Mouse (Mus musculus) forebrain, postnatal 0 days (tissue): ENCODE data around the gene Rln3. TPM values are rescaled to one million over a fixed set of nuclear protein-coding genes. Genes with fewer than 3 reads are reported as not detected.
A peak's percentile ranks its signal among the peaks of the same experiment; 100 is the strongest.

Experiments
- ATAC-seq: fragments of 200-750 bp; cut with Nextera tagmentation; 2 replicates; pipeline ENCODE4 v1.8.0; 2017; ENCODE audit warnings: mild to moderate bottlenecking, moderate library complexity
- DNase-seq: peaks from one replicate; pipeline ENCODE4 v3.0.0-alpha.2; 2015
- H3K27ac ChIP-seq: fragments of 300-500 bp; sonication (generic); 2 replicates; pipeline ENCODE4 v1.5.1; 2014; ENCODE audit warnings: low read depth, mild to moderate bottlenecking, antibody characterized with exemption, low read length, moderate library complexity, mixed read lengths
- H3K27me3 ChIP-seq: fragments of 300-500 bp; sonication (generic); 2 replicates; pipeline ENCODE4 v1.6.1; 2014; ENCODE audit warnings: mild to moderate bottlenecking, low read length, mixed read lengths; ENCODE audit not compliant: insufficient read depth
- H3K36me3 ChIP-seq: fragments of 300-500 bp; sonication (generic); 2 replicates; pipeline ENCODE4 v1.6.1; 2014; ENCODE audit warnings: mild to moderate bottlenecking, moderate library complexity; ENCODE audit not compliant: insufficient read depth
- H3K4me1 ChIP-seq: fragments of 300-500 bp; sonication (generic); 2 replicates; pipeline ENCODE4 v1.6.1; 2014; ENCODE audit warnings: antibody characterized with exemption; ENCODE audit not compliant: insufficient read depth
- H3K4me2 ChIP-seq: fragments of 300-500 bp; sonication (generic); 2 replicates; pipeline ENCODE4 v1.6.1; 2014; ENCODE audit warnings: low read depth, mild to moderate bottlenecking, moderate library complexity
- H3K4me3 ChIP-seq: fragments of 300-500 bp; sonication (generic); 2 replicates; pipeline ENCODE4 v1.5.1; 2014; ENCODE audit warnings: low read depth, low read length, mixed read lengths
- H3K9ac ChIP-seq: fragments of 300-500 bp; sonication (generic); 2 replicates; pipeline ENCODE4 v1.6.1; 2014; ENCODE audit warnings: mild to moderate bottlenecking
- H3K9me3 ChIP-seq: fragments of 300-500 bp; sonication (generic); 2 replicates; pipeline ENCODE4 v1.6.1; 2016; ENCODE audit warnings: low read length
- CTCF ChIP-seq: sonication (generic); IDR thresholded peaks from 2 replicates; pipeline ENCODE4 v1.5.1; 2016; ENCODE audit warnings: antibody characterized with exemption, control low read depth, low read depth
- WGBS: fragments of 180-500 bp; shearing (Covaris S2); extraction: QIAGEN DNeasy Blood & Tissue Kit; methylation state at CpG from one replicate; pipeline ENCODE4 v1.1.7; 2014; 5-methylcytosine and 5-hydroxymethylcytosine counted together
- polyA plus RNA-seq: library from polyadenylated mRNA; unstranded; fragments of >200 nt; fragmentation: Nextera tagmentation; extraction: Ambion mirVana; gene quantifications from 2 replicates; pipeline ENCODE4 v1.2.1, GENCODE M21; 2015
- total RNA-seq: library from RNA; depleted of rRNA; stranded (reverse); fragments of >200 nt; gene quantifications from 2 replicates; pipeline ENCODE4 v1.2.3, GENCODE M21; 2014

Rln3 gene
- total and polyA plus RNA-seq, 2 experiments from 2014 or later, result 0.33 TPM; not detected in 1

DNA sequence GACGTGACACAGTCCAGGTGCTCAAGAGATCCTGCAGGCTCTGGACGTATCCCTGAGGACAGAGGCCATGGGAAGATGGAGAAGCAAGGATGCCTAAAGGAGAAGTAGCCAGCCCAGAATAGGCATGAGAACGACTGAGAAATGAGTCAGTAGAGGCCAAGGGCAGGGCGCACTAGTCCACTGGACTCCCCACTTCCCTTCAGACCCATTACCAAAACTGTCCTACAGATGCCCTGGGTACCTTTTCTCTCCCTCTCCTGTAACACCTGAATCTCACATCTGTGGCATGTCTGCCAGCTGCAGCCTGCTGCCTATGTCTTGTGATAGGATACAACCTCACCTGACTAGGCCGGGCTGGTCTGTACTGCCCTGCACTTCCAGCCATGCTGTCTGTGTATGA is 25.4 kb upstream of the Rln3 start:
- WGBS, result 80% methylated on average over 5 of the region's 5 CpGs

GRCm38 (mm10) chr8:84069750-84070149 is 24.9 kb upstream of the Rln3 start:
- peak overlapping the region; percentile 64 for H3K27ac ChIP-seq
- DNase-seq (no peak), ATAC-seq (no peak)
- H3K27me3 ChIP-seq, result no peaks in the 10 kb centered on the region
- H3K4me2 ChIP-seq, result no peak overlapping the region
- H3K4me3 ChIP-seq, result no peak overlapping the region
- no peak overlapping the region for H3K9ac ChIP-seq
- WGBS, result 34% methylated on average over 2 of the region's 2 CpGs
- H3K36me3 ChIP-seq, result peaks cover 6% of the 10 kb centered on the region; the same call in 1 of the 2 replicates
- H3K9me3 ChIP-seq, result no peaks in the 10 kb centered on the region
- TF ChIP-seq CTCF, result no peak
- H3K4me1 ChIP-seq, result peaks cover 24% of the 10 kb centered on the region; the same call in 1 of the 2 replicates

More for the DNA sequence above, 25.4 kb upstream of the Rln3 start:
- no peak for ATAC-seq
- Histone ChIP-seq H3K4me2 (no peak overlapping the region), H3K36me3 (peaks cover 11% of the 10 kb centered on the region), H3K4me3 (no peak overlapping the region), H3K4me1 (peaks cover 24% of the 10 kb centered on the region; the same call in 1 of the 2 replicates), H3K9me3 (no peaks in the 10 kb centered on the region), H3K9ac (no peak overlapping the region), H3K27me3 (no peaks in the 10 kb centered on the region), H3K27ac (peak overlapping the region; percentile 64)
- TF ChIP-seq CTCF, result no peak
- no peak for DNase-seq

GRCm38 (mm10) chr8:84069169-84069568 is 24.4 kb upstream of the Rln3 start:
- WGBS, result 54% methylated on average over 1 of the region's 1 CpGs
- Histone ChIP-seq H3K4me2 (no peak overlapping the region), H3K36me3 (peaks cover 1% of the 10 kb centered on the region; the same call in 1 of the 2 replicates), H3K9me3 (no peaks in the 10 kb centered on the region), H3K9ac (no peak overlapping the region), H3K4me1 (peaks cover 24% of the 10 kb centered on the region; the same call in 1 of the 2 replicates), H3K27ac (no peak overlapping the region), H3K4me3 (no peak overlapping the region), H3K27me3 (no peaks in the 10 kb centered on the region)
- TF ChIP-seq CTCF, result no peak
- DNase-seq, result no peak
- ATAC-seq, result no peak

- TF ChIP-seq CTCF, result no peak
- Histone ChIP-seq H3K27ac (no peak overlapping the region), H3K4me1 (peaks cover 24% of the 10 kb centered on the region; the same call in 1 of the 2 replicates), H3K4me2 (peak overlapping the region; percentile 52; the same call in 1 of the 2 replicates), H3K9ac (no peak overlapping the region), H3K4me3 (no peak overlapping the region), H3K36me3 (no peaks in the 10 kb centered on the region), H3K27me3 (no peaks in the 10 kb centered on the region), H3K9me3 (no peaks in the 10 kb centered on the region)
- DNase-seq (no peak), ATAC-seq (no peak)
- WGBS, result 79% methylated on average over 12 of the region's 12 CpGs
Observed at GRCm38 (mm10) chr8:84068316-84069035, 23.7 kb upstream of the Rln3 start.

GRCm38 (mm10) chr8:84067911-84068310 is 23.1 kb upstream of the Rln3 start:
- Histone ChIP-seq H3K9me3 (no peaks in the 10 kb centered on the region), H3K4me2 (peak overlapping the region; percentile 52), H3K36me3 (no peaks in the 10 kb centered on the region), H3K9ac (peak overlapping the region; percentile 84; the same call in 1 of the 2 replicates), H3K27ac (no peak overlapping the region), H3K4me1 (0 out of 2 replicates have a peak, but pooled peaks cover 19% of the 10 kb centered on the region), H3K27me3 (no peaks in the 10 kb centered on the region), H3K4me3 (peak overlapping the region; percentile 98)
- WGBS, result 89% methylated on average over 7 of the region's 7 CpGs
- DNase-seq (no peak), ATAC-seq (no peak)
- no peak for TF ChIP-seq CTCF

- peak; percentile 91 for DNase-seq
- under 1% methylated on average over 57 of the region's 58 CpGs for WGBS
- 0 out of 2 replicates have a peak, but pooled peaks cover 15% of the 10 kb centered on the region for H3K4me1 ChIP-seq
Observed at GRCm38 (mm10) chr8:84067047-84067573, 22.3 kb upstream of the Rln3 start.

More at GRCm38 (mm10) chr8:84067047-84067573, 22.3 kb upstream of the Rln3 start:
- peak; percentile 46 for ATAC-seq
- Histone ChIP-seq H3K27ac (peak overlapping the region; percentile 93), H3K4me3 (peak overlapping the region; percentile 98), H3K4me2 (peak overlapping the region; percentile 52), H3K9me3 (no peaks in the 10 kb centered on the region), H3K27me3 (no peaks in the 10 kb centered on the region), H3K9ac (peak overlapping the region; percentile 84), H3K36me3 (no peaks in the 10 kb centered on the region)
- TF ChIP-seq CTCF, result no peak
